Mouse (Mus musculus) MEL (cell line): Measurements from ENCODE around the gene Ube3c.

Experiments
- CHD2 ChIP-seq: IDR thresholded peaks from 2 replicates; pipeline ENCODE4 v1.6.1; 2011; ENCODE audit warnings: low read length, improper control_type of control experiment
- CTCF ChIP-seq, 3 experiments: IDR thresholded peaks in 2 of 3; conservative IDR thresholded peaks in 1 of 3; 2 replicates each; pipeline ENCODE4 v1.5.1; 2011 to 2012; ENCODE audit warnings: low read length in 3 of 3, low read depth in 2 of 3, mild to moderate bottlenecking in 2 of 3, improper control_type of control experiment in 1 of 3, inconsistent platforms in 1 of 3, mixed read lengths in 1 of 3, moderate library complexity in 1 of 3; ENCODE audit not compliant: control insufficient read depth in 1 of 3, insufficient read depth in 1 of 3, poor library complexity in 1 of 3, severe bottlenecking in 1 of 3
- E2F4 ChIP-seq: IDR thresholded peaks from 2 replicates; pipeline ENCODE4 v1.6.1; 2011; ENCODE audit warnings: low read depth, low read length, improper control_type of control experiment, borderline replicate concordance
- EP300 ChIP-seq, 2 experiments: IDR thresholded peaks; 2 replicates each; pipeline ENCODE4 v1.6.1; 2011; ENCODE audit warnings: improper control_type of control experiment in 2 of 2, low read length in 2 of 2, low read depth in 1 of 2, mild to moderate bottlenecking in 1 of 2
- ETS1 ChIP-seq: IDR thresholded peaks from 2 replicates; pipeline ENCODE4 v1.6.1; 2012; ENCODE audit warnings: low read depth, mild to moderate bottlenecking, inconsistent platforms, low read length, improper control_type of control experiment, moderate library complexity
- GATA1 ChIP-seq: IDR thresholded peaks from 2 replicates; pipeline ENCODE4 v1.6.1; 2011; ENCODE audit warnings: low read depth, low read length, improper control_type of control experiment
- MAX ChIP-seq: IDR thresholded peaks from 2 replicates; pipeline ENCODE4 v1.6.1; 2011; ENCODE audit warnings: low read length, improper control_type of control experiment
- MAZ ChIP-seq: IDR thresholded peaks from 2 replicates; pipeline ENCODE4 v1.6.1; 2012; ENCODE audit warnings: low read depth, mild to moderate bottlenecking, inconsistent platforms, low read length, improper control_type of control experiment
- MXI1 ChIP-seq: IDR thresholded peaks from 2 replicates; pipeline ENCODE4 v1.6.1; 2011; ENCODE audit warnings: mild to moderate bottlenecking, low read depth, low read length, improper control_type of control experiment
- POLR2A ChIP-seq, 2 experiments: IDR thresholded peaks; 2 replicates each; pipeline ENCODE4 v1.6.1; 2011 to 2012; ENCODE audit warnings: low read length in 2 of 2, mild to moderate bottlenecking in 2 of 2, control low read depth in 1 of 2, improper control_type of control experiment in 1 of 2, low read depth in 1 of 2, moderate library complexity in 1 of 2; ENCODE audit not compliant: control insufficient read depth in 1 of 2, insufficient read depth in 1 of 2, poor library complexity in 1 of 2
- USF1 ChIP-seq: IDR thresholded peaks from 2 replicates; pipeline ENCODE4 v1.6.1; 2014; ENCODE audit warnings: low read depth, mild to moderate bottlenecking, inconsistent platforms, low read length, improper control_type of control experiment, moderate library complexity
- ZC3H11A ChIP-seq: IDR thresholded peaks from 2 replicates; pipeline ENCODE4 v1.6.1; 2012; ENCODE audit warnings: low read depth, mild to moderate bottlenecking, inconsistent platforms, low read length, improper control_type of control experiment
- ZKSCAN1 ChIP-seq: IDR thresholded peaks from 2 replicates; pipeline ENCODE4 v1.6.1; 2012; ENCODE audit warnings: low read depth, mild to moderate bottlenecking, inconsistent platforms, low read length, improper control_type of control experiment, moderate library complexity
- ZNF384 ChIP-seq: IDR thresholded peaks from 2 replicates; pipeline ENCODE4 v1.6.1; 2012; ENCODE audit warnings: low read depth, mild to moderate bottlenecking, inconsistent platforms, low read length, improper control_type of control experiment

DNA sequence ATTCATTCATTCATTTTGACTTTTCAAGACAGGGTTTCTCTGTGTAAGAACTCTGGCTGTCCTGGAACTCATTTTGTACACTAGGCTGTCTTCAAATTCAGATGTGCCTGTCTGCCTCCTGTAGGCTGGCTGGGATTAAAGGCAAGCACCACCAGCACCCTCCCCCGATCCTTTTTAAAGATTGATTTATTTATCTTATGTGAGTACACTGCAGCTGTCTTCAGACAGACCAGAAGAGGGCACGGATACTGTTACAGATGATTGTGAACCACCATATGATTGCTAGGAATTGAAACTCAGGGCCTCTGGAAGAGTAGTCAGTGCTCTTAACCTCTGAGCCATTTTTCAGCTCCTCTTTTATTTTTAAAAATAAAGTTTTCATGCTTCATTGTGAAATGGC, 6.0 kb downstream of the Ube3c start:
- TF ChIP-seq POLR2A (IDR thresholded peaks at IDR 0.05; ENCODE audit: control insufficient read depth in 1 of 2, insufficient read depth in 1 of 2, low read depth in 1 of 2, low read length in 2 of 2, poor library complexity in 1 of 2) = no peak
- no peak for TF ChIP-seq ZC3H11A
- TF ChIP-seq CTCF (IDR thresholded peaks at IDR 0.05 in 2 of 3, conservative IDR thresholded peaks at IDR 0.05 in 1 of 3; ENCODE audit: control insufficient read depth in 1 of 3, insufficient read depth in 1 of 3, low read depth in 2 of 3, low read length in 3 of 3, poor library complexity in 1 of 3, severe bottlenecking in 1 of 3) = no peak
- no peak for TF ChIP-seq ZKSCAN1
- no peak for TF ChIP-seq CHD2
- TF ChIP-seq ZNF384 = no peak
- TF ChIP-seq E2F4 = no peak
- TF ChIP-seq ETS1 = no peak
- no peak for TF ChIP-seq EP300 (IDR thresholded peaks at IDR 0.05; ENCODE audit: low read depth in 1 of 2, low read length in 2 of 2)
- TF ChIP-seq MAX = no peak
- TF ChIP-seq MAZ = no peak
- TF ChIP-seq MXI1 = no peak
- TF ChIP-seq GATA1 = no peak
- no peak for TF ChIP-seq USF1
